Mouse (Mus musculus) spleen, postnatal 36 days (tissue): ENCODE results near the gene Mboat2.

Experiments used
- DNase-seq, 2 experiments: peaks; one replicate each; pipeline ENCODE4 v3.0.0; 2022; ENCODE audit warnings: low spot score in 2 of 2, mixed read lengths in 1 of 2

Gene Mboat2

DNA sequence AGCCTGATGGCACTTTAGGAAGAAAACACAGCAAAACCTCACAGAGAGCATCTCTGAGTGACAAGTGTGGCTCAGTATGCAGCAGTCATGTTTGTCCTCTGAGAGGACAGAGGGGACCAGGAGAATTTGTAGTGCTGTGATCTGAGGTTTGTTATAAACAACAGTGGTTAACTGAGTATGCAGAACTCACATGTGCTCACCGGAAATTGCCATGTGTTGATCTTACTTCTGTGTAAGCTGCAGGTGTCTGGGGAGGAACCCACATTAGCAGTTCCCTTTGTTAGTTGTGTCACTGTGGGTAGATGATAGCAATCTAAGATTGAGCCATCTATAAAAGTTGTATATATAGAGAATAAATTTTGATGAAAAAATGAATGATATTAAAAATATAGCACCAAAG lies 179.7 kb downstream of the Mboat2 start:
- no peak for DNase-seq

DNA sequence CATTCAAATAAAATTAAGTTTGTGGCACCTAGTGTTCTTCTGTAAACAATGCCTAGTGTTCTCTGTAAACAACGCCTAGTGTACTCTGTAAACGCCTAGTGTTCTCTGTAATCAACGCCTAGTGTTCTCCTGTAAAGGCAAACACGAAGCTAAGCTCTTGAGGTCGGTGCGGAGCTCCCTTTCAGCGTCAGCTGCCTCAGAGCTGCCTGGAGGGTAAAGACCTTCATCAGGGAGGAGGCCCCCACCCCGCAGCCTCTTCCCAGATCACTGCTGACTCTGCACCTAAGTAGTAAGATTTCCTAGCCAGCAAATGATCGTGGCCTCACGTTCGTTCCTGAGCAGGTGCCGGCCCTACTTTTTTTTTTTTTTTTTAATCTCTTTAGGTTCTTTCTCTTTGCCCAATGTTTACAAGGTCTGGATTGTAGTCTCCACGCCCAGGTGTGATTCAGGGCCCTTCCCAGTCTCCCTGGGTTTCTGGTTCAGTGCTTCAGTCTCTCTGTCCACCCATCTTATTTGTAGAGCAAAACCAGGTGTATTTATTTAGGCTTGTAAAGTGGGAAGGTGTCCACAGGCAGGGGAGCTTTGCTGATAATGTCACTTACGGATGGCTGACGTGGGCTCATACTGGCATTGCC lies 181.2 kb downstream of the Mboat2 start:
- no peak for DNase-seq

DNA sequence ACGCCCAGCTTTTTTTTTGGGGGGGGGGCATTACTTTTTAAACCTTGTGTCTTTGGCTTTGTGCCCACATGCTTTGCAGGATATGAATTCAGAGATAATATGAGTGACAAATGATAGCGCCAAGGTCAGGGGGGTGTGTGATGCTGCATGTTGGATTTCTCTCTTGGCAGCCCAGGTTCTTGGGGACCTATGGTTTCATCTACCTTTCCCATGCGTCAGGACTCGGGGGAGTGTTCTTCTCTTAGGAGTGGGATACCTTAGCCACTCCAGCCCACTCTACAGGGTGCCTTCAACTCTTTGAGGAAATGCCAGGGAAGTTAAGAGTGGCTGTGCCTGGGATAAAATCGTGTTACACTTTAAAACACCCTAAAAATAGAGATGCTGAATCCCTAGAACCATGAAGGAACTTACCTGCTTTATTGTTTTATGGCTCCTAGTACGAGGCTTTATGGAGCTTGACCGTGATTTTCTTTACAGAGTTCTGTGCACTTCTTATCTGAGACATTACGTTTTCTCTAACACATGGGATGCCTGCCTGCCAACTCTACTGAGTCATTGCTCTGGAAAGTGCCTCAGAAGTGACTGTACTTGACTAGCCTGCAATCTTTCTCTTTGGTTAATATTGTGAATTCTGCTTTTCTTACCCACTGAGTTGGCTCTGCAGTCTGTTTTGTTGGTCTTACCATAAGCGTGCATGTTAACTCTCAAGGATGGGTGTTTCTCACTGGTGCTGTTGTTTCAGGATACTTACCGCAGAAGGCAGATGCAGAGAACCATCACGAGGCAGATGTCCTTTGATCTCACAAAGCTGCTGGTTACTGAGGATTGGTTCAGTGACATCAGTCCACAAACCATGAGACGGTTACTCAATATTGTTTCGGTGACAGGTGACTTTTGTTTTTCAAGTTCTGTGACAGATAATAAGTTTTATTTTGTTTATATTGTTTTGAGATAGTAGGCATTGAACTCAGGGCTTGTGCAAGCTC lies 182.2 kb downstream of the Mboat2 start:
- no peak for DNase-seq
